Mouse (Mus musculus) left cerebral cortex, postnatal 25 days (tissue): ENCODE data around the gene Ttll7. TPM values are rescaled to one million over a fixed set of nuclear protein-coding genes. Genes with fewer than 3 reads are reported as not detected.

Experiments
- DNase-seq, 2 experiments: peaks; one replicate each; pipeline ENCODE4 v3.0.0; 2022; ENCODE audit warnings: low spot score in 2 of 2, mixed read lengths in 1 of 2
- intact Hi-C: fragments of 180-260 bp; cut with DNase I; formaldehyde crosslinking; loops from one replicate; pipeline ENCODE4 v1.15.1; 2025
- total RNA-seq, 2 experiments: library from RNA; stranded (reverse); gene quantifications; 2 replicates each; pipeline ENCODE4 v1.2.3; 2021

Ttll7 gene
- total RNA-seq, 2 experiments from 2014 or later, result 175 to 189 TPM

DNA sequence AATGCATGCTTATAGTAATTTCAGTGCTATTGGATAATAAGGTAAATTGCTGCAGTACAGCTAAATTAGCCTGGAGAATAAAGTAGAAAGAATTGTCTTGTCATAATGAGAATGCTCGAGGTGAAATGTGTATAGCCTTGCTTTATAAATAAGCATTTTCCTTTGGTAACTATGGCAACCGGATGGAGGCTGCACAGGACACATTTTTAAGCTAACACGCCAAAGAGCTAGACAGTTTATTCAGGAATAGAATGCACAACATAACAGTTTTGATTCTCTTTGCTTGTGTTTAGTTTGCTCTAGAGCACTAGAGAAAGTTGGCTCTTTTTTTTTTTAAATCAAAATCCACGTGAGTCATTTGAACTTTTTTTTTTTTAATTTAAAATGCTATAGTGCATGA is 49.6 kb downstream of the Ttll7 start:
- DNase-seq, result peak in 1 of 2 experiments; percentile 32
- intact Hi-C loops, result no loop called here

DNA sequence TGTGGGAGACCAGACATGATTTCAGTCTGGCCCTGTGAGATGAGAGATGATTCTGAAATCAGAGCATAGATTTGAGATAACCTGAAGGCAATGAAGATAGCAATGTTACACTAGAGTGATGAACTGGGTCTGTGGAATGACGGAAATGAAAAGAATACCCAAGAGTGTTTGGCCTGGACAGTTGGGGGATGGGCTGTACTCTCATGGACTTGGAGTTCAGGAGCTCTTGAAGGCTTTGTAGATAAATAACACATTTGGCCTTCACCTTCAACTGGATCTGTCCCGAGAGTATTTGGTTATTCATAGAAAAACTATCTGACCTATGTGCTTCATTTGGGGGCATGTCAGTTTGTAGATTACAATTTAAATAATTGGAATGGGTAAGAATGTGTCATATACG is 53.4 kb downstream of the Ttll7 start:
- intact Hi-C loops, result no loop called here
- DNase-seq, result no peak

DNA sequence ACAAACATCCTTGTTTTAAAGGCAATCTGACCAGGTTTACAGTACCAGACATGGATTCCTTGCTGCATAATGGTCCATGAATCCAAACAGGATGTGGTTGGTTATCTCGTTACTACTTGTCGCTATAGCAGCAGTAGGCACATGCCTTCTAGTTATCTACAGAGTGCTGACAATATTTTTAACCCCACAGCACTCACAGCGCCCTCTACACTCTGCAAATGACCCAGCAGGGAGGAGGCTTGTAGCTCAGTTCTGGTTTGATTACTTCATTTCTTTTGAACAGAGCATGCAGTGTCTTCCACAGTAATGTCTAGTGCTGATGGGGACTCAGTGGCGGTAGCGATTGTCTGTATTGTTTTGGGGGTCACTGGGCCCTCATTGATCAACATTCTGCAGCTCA is 56.8 kb downstream of the Ttll7 start:
- intact Hi-C loops, result no loop called here

DNA sequence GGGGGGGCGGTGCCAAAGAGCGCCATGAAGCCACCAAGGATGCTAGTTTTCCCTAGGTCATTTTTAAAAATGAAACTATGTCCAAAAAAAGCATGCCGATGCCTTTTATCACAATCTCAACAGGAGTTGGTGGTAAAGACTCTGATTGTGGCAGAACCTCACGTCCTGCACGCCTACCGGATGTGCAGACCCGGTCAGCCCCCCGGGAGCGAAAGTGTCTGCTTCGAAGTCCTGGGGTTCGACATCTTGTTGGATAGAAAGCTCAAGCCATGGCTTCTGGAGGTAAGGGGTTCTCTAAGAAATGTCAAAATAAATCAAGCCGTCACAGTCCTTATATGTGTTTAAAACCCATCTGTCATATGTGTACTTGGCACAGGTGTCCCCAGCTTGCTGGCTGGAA is 60.9 kb downstream of the Ttll7 start:
- DNase-seq, result no peak
- intact Hi-C loops, result loop anchor here (5.0 to 10.0 kb wide), 5 partner anchors 61 to 728 kb away; partner anchors contain the start of gene Ttll7

More for the DNA sequence above, 56.8 kb downstream of the Ttll7 start:
- no peak for DNase-seq

DNA sequence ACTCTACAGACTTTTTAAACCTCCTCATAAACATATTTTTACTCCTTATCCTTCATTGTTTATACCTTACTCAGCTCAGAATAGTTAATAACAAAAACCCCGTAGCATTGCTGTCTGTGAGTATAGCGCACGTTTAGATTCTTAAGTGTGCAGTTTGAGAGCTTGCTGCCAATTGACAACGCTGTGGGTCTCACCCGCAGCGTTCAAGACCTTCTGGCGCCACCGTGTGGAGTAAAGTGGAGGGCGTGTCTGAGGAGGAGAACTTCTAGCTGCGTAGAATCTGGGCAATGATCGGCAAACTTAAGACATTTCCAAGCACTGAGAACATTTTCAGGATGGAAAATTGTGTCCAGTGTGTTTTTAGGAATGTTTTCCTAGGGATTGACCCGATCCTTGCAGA is 62.6 kb downstream of the Ttll7 start:
- peak; percentile 81 to 86 for DNase-seq
- intact Hi-C loops, result loop anchor here (1.0 to 10.0 kb wide), 7 partner anchors 62 to 730 kb away; partner anchors contain the start of genes Prkacb and Ttll7

DNA sequence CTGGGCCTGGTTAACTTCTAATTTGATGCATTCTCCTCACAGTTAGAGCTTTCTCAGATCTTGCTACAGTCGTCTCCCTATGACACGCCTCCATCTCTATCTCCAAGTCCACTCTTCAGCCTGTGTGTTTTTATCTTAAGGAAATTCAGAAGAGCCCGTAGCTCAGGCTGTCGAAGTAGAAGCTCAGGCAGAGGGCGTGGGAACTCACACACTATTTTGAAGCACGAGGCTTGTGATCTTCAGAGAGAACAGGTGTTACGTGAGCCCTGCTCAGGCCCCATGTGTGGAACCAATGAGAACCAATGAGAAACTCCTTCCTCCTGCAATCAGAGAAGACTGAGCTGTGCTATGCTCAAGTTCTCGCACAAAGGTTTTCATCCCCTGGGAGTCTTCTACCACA is 65.7 kb downstream of the Ttll7 start:
- intact Hi-C loops, result loop anchor here (5.0 to 10.0 kb wide), 5 partner anchors 106 to 733 kb away; partner anchors contain the start of gene Prkacb
- peak; percentile 30 to 80 for DNase-seq

DNA sequence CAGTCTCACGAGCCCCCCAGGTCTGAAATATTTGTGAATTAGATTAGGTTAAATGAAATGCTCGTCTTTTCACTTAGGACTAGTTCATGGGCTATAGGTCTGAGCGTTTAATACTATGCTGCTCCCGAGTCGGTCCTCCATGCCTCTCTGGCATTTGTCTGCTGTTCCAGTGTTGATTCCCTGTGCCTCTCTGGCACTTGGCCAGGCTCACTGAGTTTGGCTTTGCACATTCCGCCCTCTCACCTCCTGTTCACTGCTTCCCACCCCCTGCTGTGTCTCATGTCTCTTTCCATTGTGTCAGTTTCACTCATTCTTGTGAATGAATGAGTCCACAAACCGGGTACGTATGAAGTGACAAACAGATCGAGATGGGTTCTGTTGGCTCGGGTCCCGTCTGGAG is 66.2 kb downstream of the Ttll7 start:
- intact Hi-C loops, result loop anchor here (5.0 to 10.0 kb wide), 5 partner anchors 106 to 734 kb away; partner anchors contain the start of gene Prkacb

DNA sequence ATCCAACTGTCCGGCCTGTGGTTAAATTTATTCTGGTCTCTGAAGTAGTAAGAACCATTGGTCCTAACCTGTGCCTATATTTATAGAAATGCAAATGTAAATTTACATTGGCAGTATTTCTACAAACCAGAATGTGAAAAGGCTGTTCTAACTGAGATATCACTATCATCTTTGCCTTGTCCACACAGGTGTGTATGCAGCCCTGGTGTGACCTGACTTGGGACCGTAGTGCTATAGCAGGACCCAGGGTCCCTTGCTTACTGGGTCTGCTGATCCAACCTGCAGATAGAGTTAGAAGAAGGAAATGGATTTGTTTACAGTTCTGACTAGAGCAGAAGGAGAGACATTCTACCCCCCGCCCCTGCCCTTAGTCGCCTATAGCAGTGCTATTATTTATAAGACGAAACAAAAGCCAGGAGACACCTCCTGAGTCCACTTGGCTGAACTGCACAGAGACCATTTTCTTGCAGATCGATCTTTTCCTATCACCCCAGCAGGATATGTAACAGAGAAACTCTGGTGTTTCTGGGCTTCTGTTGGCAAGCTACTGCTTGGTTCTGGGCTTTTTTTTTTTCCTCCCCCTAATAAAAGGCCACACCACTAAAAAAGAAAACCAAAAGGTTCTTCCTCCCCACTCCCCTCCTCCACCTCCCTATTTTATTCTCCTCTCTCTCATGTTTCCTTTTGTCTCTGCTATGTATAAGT is 75.3 kb downstream of the Ttll7 start:
- intact Hi-C loops, result no loop called here
- no peak for DNase-seq

More for the DNA sequence above, 66.2 kb downstream of the Ttll7 start:
- DNase-seq, result peak; percentile 58 to 87

DNA sequence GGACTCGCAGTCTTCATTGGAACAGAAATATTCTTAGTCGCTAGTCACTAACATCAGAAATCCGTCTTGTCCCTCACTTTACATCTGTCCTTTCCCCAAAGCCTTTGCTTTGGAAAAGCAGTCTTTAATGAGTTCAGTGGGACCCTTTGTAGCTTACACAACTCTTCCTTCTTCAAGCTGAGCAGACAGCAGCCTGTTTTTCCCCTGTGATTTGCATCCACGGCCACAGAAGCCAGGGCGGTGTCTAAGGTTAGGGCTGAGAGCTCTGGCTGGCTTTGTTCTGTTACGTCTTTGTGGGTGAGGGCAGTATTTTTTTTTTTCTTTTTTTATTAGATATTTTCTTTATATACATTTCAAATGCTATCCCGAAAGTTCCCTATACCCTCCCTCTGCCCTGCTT is 76.0 kb downstream of the Ttll7 start:
- DNase-seq, result no peak
- intact Hi-C loops, result no loop called here

DNA sequence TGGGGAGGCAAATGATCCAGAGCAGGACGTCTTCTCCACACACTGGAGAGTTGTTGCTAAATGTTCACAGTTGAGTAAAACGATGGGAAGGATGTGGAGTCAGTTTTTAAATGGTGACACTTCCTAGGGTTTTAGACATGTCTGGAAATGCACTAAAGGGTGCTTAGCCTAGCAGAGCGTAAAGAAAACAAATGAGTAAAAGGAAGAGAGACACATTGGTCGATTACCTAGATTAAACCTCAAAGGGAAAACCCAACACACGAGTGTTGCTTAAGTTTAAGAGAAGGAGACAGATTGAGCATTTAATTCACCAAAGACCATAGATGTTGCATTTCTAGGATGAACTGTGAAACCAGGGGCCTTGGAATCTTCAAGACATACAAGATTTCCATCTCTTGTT is 76.8 kb downstream of the Ttll7 start:
- no peak for DNase-seq
- intact Hi-C loops, result no loop called here

DNA sequence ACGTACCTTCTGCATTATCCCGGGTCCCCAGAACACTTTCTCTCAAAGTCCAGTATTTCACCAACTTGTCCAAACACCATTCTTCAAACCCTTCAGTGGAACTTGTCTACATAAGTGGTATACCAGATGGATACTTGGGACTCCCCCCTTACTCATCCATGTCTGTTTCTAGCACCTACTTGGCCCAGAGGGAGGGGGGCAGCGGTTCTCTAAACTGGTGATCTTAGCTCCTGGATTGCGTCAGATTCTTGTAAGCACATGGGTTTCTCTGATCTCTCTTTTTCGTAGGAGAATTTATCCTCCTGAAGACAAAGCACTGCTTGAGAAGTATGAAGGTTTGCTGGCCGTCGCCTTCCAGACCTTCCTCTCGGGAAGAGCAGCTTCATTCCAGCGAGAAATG is 79.0 kb downstream of the Ttll7 start:
- no peak for DNase-seq
- intact Hi-C loops, result no loop called here

DNA sequence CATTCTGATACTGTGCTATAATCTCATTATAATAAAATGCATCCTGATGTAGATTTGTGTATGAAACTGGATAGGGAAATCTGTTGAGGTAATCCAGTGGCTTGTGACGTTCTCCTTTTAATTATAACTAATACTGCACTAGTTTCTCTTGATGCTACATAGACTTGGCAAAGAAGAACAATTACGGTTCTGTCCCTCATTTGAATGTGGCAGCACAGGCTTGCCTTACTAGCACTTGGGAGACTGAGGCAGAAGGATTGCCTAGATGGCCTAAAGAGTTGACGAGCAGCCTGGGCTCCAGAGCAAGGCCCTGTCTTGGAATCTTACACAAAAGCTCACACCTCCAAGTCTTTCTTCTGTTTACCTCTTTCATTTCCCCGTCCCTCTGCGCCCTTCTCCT is 80.3 kb downstream of the Ttll7 start:
- no peak for DNase-seq
- intact Hi-C loops, result no loop called here

DNA sequence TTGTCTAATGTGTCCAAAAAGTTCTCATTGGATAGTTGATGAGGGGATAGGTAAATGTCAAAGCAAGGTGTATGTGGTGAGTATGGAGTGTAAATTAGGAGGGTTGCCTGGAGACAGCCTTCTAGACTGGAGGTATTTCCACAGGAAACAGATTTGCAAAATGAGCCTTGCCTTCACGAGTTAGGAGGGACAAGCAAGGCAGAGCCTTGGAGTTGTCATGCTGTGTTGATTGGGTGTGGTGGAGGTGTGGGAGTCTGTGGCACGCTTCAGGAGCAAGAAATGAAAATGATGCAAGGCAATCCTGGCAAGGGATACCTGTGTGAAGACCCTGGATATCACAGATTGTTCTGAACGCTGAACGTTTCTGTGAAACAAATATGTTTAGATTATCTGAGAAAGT is 84.7 kb downstream of the Ttll7 start:
- intact Hi-C loops, result no loop called here
- DNase-seq, result no peak

DNA sequence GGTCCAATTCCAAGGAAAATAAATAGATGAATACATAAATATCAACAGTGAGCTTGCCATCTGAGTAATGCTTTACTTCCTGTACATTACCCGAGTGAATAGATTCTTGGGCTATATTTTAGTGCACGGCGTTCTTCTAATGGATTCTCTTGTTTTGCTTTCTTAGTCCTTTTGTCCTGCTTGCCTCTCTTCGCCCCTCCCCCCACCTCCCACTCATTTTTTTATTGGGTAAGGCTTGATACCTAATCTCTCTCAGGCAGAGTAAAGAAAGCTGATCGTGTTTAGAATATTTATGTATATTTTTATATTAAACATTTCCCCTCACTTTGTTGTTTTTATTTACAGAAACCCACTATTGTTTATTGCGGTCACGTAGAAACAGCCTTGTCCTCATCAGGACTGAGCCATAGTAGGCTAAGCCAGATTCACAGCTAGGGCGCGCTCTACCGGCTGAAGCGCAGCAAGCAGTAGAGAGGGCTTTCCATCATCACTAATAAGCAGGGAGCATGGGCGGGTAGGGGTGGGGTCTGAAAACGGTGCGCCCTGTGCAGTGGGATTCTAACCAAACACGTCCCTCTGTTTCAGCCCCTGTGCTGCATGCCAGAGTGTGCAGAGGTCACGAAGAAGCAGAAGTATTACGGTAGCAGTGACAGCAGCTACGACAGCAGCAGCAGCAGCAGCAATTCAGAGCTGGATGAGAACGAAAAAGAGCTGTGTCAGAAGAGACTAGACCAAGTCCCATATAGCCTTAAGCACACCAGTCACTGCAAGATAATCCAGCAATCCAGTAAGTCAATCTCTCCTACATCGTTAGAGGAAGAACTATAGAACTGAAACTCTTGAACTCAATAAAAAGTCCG is 87.5 kb downstream of the Ttll7 start:
- intact Hi-C loops, result loop anchor here (10.0 kb wide), 1 partner anchor 755 kb away; no protein-coding TSS in a partner anchor
- DNase-seq, result no peak

DNA sequence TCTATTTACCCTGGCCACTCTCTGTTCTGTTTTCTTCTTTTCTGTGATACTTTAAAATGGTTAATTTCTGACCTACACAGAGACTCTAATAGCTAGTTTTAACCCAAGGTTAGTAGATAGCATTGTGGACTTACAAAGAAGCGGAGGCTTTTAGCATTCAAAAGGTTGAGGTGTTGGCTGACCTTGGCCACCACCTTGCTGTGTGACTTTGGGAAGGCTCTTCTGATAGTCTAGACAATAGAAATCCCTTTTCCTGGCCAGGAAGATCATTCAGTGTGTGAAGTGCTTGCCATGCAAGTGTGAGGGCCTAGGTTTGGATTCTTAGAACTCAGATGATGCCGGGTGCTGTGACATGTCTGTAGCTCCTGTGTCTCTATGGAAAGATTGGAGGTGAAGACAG is 90.9 kb downstream of the Ttll7 start:
- intact Hi-C loops, result loop anchor here (10.0 kb wide), 1 partner anchor 758 kb away; no protein-coding TSS in a partner anchor
- no peak for DNase-seq

DNA sequence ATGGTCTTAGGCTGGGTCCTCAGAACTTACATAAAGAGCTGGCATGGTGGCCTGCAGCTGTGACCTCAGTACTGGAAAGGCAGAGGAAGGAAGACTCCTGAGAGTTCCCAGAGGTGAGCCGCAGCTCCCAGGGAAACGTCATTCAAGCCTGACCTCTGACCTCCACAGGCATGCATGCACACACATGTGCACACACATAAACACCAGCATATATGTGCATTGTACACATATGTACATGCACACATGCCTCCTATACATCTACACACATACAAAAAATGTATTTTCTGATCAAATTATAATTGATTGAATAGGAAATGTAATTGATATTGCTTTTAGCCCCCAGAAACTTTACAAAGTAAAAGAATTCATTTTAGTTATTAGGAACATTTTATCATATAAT is 93.2 kb downstream of the Ttll7 start:
- intact Hi-C loops, result loop anchor here (10.0 kb wide), 1 partner anchor 761 kb away; no protein-coding TSS in a partner anchor
- no peak for DNase-seq

DNA sequence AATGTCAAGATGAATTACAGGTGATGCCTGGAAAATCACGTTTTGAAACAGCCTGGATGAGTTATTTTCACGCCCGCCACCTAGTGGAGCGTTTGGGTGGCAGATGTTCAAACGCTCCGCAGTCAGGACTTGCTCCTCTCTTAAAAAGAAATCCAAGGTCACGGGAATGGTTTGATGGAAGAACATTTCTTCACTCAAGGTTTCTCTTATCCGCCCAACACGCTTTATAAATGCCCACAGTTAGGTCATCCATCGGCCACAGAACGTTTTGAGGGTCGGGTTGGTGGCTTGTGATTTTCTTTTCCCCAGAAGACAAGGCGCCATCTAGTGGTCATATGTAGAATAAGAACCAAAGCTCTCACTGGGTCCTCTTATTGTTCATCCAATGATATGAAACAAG is 93.7 kb downstream of the Ttll7 start:
- DNase-seq, result peak; percentile 78 to 80
- intact Hi-C loops, result loop anchor here (1.0 to 10.0 kb wide), 3 partner anchors 154 to 761 kb away; no protein-coding TSS in a partner anchor

DNA sequence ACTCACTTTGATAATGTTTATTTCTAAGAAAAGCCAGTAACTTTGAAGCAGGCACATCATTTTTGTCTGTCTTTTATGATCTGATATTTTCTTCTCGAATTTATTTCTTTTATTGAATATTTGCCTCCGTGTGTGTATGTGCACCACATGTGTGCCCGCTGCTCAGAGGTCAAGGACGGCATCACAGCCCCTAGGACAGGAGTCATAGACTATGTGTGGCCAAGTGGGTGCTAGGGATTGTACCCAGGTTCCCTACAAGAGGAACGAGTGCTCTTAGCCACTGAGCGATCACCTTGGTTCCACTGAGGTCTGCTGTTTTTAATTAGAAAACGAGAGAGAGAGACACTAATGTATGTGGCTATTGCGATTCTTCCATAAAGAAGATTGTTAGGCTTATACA is 94.5 kb downstream of the Ttll7 start:
- intact Hi-C loops, result loop anchor here (1.0 to 10.0 kb wide), 3 partner anchors 154 to 762 kb away; no protein-coding TSS in a partner anchor
- no peak for DNase-seq

DNA sequence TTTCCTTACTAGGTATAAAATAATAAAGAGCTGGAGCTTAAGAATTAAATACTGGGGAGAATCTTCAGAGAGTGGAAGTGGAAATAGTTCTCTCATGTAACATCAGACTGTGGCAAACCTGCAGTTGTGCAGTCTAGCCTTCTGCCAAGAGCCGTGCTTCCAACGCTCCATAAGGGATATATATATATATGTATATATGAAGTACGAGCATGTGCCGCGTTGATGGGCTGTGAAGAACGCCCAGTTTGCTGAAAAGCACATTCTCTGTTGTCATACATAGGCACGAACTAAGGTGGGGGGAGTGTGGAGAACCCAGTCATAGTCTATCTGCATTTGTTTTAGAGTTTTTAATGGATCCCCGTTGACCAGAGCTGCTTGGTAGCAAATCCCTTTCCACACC is 104.6 kb downstream of the Ttll7 start:
- peak; percentile 16 to 49 for DNase-seq
- intact Hi-C loops, result no loop called here

DNA sequence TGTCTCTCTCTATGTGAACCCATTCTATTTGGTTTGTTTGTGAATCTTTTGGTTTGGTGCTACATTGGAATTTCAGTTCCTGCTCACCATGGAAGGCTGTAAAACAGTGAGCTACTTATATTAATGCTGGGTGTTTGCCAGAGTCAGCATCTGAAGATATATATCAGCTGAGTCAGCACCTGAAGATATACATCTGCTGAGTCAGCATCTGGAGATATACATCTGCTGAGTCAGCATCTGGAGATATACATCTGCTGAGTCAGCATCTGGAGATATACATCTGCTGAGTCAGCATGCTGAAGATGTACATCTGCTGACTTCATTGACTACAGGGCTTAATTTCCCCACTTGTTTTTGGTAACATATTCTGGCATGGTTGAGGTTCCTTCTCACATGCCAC is 110.7 kb downstream of the Ttll7 start:
- intact Hi-C loops, result no loop called here
- no peak for DNase-seq
